Mouse (Mus musculus) gastrocnemius, adult 18-20 months (tissue): ENCODE data around the gene Cxxc4. TPM values are rescaled to one million over a fixed set of nuclear protein-coding genes. Genes with fewer than 3 reads are reported as not detected.

Experiments
- DNase-seq: peaks from one replicate; pipeline ENCODE4 v3.0.0; 2021; ENCODE audit warnings: low spot score
- microRNA-seq: library from miRNA; unstranded; fragments of <30 nt; microRNA quantifications from one replicate; pipeline ENCODE4 v1.2.0, GENCODE M21; 2021
- total RNA-seq, 2 experiments: library from RNA; stranded (reverse); gene quantifications; 2 replicates each; pipeline ENCODE4 v1.2.3; 2021

Gene Cxxc4
- total RNA-seq, 2 experiments from 2014 or later, result 0.27 to 0.45 TPM

- no peak for DNase-seq
Measured at GRCm38 (mm10) chr3:134243168-134243849, 7.0 kb downstream of the Cxxc4 start.

GRCm38 (mm10) chr3:134243850-134244247 is 7.6 kb downstream of the Cxxc4 start:
- no peak for DNase-seq

GRCm38 (mm10) chr3:134254221-134254620 is 17.9 kb downstream of the Cxxc4 start:
- DNase-seq, result no peak

GRCm38 (mm10) chr3:134258715-134259114 is 22.4 kb downstream of the Cxxc4 start:
- no peak for DNase-seq

GRCm38 (mm10) chr3:134259300-134259699 is 23.0 kb downstream of the Cxxc4 start:
- DNase-seq, result no peak

GRCm38 (mm10) chr3:134279655-134280054 is 43.4 kb downstream of the Cxxc4 start:
- no peak for DNase-seq

GRCm38 (mm10) chr3:134281527-134282370 is 45.5 kb downstream of the Cxxc4 start:
- DNase-seq, result no peak

GRCm38 (mm10) chr3:134295217-134295616 is 58.9 kb downstream of the Cxxc4 start:
- DNase-seq, result no peak

GRCm38 (mm10) chr3:134302681-134303491 is 66.6 kb downstream of the Cxxc4 start:
- no peak for DNase-seq

GRCm38 (mm10) chr3:134303492-134303808 is 67.2 kb downstream of the Cxxc4 start:
- no peak for DNase-seq

- DNase-seq, result no peak
Measured at GRCm38 (mm10) chr3:134306507-134306906, 70.2 kb downstream of the Cxxc4 start.

- DNase-seq, result no peak
Measured at GRCm38 (mm10) chr3:134307801-134308200, 71.5 kb downstream of the Cxxc4 start.

Small RNAs within 50 kb of the gene (microRNA-seq; reads per million reads assigned to microRNA genes)
- gene Mir1895, result not detected
